Mouse (Mus musculus): ENCODE data around the gene Pnkd.

GRCm38 (mm10) chr1:74342308-74342707, 57.6 kb downstream of the Pnkd start:
- TF ChIP-seq CTCF (IDR thresholded peaks at IDR 0.05; ENCODE audit: borderline replicate concordance, control insufficient read depth, extremely low read depth, insufficient read depth, low read length, poor library complexity) (no peak), POLR2A (IDR thresholded peaks at IDR 0.05; ENCODE audit: control insufficient read depth, extremely low read depth, insufficient read depth, low read length, poor library complexity) (no peak)

Measured in thymus, adult 2 months (tissue).